Mouse (Mus musculus) embryonic fibroblast, embryonic 13.5 days (primary cell): ENCODE measurements around the gene Fra10ac1.

Source experiments
- CTCF ChIP-seq: IDR thresholded peaks from 2 replicates; pipeline ENCODE4 v1.5.1; 2011; ENCODE audit warnings: mild to moderate bottlenecking, control low read depth, low read length, moderate library complexity, borderline replicate concordance; ENCODE audit not compliant: insufficient read depth
- POLR2A ChIP-seq: IDR thresholded peaks from 2 replicates; pipeline ENCODE4 v1.6.1; 2011; ENCODE audit warnings: low read depth, mild to moderate bottlenecking, control low read depth, low read length, moderate library complexity

- no peak for TF ChIP-seq CTCF
- no peak for TF ChIP-seq POLR2A
Measured at GRCm38 (mm10) chr19:38245361-38246176, 21.6 kb upstream of the Fra10ac1 start.
